Mouse (Mus musculus) kidney, adult 9 months (tissue): ENCODE measurements around the gene Pip5k1a.
A peak's percentile ranks its signal among the peaks of the same experiment; 100 is the strongest.
"Not testable (repeated sequence)": the region's sequence is repeated elsewhere in the genome, so short reads cannot be mapped to it uniquely, and the experiment has no call there.

ENCODE experiments used
- DNase-seq: peaks from one replicate; pipeline ENCODE4 v3.0.0; 2022

Pip5k1a gene

GRCm38 (mm10) chr3:95106338-95107117 lies at the start of gene Pip5k1a:
TSS of gene Pip5k1a (minus strand) at chr3:95106930.
- DNase-seq = peak; percentile 98

DNA sequence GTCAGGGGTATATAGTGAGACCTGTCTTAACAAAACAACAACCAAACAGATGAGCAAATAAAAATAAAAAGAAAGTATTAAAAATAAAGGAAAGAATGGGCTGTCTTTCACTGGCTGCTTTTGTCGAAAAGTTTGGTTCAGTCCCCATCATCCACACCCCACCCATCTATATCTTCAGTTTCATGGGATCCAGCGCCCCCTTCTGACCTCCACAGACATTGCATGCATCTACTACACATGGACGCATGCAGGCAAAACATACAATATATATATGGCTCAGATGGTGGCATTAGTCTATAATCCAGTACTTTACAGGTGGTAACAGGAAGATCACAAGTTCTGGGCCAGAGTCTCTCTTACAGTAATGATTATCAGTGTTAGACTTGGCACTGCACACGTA lies 47.1 kb upstream of the Pip5k1a start:
- peak; percentile 66 for DNase-seq

DNA sequence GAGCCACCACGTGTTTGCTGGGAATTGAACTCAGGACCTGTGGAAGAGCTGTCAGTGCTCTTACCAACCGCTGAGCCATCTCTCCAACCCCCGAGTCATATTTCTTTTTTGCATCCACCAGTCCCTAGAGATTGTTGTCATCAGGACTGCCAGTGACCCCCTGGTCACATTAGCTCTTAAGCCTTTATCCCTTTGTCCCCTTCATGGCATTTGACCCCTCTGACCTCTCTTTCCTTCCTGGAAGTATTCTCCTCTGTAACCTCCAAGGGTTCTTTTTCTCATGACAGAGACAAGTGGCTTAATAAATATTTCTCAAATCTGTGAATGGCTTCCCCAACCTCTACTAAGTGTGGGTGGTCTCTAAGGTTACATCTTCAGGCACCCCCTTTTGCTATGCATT lies 41.2 kb upstream of the Pip5k1a start:
- DNase-seq = peak; percentile 45

DNA sequence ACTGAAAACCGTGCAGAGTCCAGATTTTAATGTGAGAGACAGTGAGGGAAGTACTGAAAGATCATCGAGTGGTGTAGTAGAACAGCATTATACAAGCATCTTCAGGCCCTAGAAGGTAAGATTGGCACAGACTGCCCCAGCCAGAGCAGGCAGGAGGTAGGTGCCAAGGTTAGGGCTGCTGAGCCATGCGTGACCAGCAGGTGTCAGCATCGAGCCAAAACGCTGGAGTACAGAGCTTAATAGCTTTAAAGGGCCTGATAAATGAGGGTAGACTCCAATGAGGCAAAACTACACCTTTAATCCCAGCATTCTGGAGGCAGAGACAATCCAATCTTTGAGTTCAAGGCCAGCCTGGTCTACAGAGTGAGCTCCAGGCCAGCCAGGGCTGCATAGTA lies 35.9 kb upstream of the Pip5k1a start:
- DNase-seq = peak; percentile 94

DNA sequence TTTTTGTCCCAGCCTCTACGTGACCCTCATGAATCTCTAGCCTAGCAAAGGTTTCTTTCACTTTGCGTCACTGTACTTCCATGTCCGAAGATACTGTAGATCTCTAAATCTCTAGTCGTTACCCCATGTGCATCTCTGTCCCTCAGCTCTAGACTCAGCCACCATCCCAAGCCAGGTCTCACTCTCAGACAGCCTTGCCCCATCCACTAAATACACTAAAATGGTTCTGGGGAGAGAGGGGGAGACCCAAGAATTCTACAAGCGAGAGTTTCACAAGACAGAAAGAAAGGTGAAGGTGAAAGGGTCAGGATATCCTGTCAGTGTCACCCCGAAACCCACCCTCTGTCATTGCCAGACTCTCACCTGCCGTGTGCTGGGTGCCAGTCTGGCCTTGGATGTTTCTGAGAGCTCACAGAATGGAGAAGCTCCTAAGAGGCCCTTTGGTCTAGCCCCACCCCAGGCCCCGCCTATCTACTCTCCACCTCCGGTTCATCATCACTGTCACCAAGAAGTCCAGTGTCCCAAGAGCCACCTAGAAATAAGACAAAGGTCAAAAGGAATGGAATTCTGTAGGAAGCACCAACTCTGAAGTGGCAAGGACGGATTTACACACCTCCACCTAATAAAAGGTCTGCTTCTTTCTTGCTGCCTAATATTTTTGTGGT lies 35.4 kb upstream of the Pip5k1a start, which contains the start of gene Tnfaip8l2:
Tnfaip8l2 (minus strand) TSS at position 409 of the 665 bp plus-strand sequence.
- peak; percentile 39 for DNase-seq

- no peak for DNase-seq
Observed at GRCm38 (mm10) chr3:95141474-95141873, 34.7 kb upstream of the Pip5k1a start.

GRCm38 (mm10) chr3:95140795-95141194 lies 34.1 kb upstream of the Pip5k1a start:
- DNase-seq = no peak

DNA sequence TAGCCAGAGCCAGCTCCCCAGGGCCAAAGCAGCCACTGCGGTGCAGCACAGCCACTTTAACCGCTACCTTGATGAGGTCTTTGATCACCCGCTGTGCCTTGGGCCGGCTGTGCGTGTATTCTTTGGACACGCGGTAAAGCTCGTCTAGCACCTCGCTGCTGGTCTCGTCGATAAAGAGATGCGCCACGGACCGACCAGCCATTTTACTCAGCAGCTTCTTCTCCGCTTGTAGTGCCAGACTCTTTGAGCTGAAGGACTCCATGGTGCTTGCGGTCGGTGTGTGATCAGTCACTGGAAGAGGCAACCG lies 33.5 kb upstream of the Pip5k1a start:
- DNase-seq = no peak

DNA sequence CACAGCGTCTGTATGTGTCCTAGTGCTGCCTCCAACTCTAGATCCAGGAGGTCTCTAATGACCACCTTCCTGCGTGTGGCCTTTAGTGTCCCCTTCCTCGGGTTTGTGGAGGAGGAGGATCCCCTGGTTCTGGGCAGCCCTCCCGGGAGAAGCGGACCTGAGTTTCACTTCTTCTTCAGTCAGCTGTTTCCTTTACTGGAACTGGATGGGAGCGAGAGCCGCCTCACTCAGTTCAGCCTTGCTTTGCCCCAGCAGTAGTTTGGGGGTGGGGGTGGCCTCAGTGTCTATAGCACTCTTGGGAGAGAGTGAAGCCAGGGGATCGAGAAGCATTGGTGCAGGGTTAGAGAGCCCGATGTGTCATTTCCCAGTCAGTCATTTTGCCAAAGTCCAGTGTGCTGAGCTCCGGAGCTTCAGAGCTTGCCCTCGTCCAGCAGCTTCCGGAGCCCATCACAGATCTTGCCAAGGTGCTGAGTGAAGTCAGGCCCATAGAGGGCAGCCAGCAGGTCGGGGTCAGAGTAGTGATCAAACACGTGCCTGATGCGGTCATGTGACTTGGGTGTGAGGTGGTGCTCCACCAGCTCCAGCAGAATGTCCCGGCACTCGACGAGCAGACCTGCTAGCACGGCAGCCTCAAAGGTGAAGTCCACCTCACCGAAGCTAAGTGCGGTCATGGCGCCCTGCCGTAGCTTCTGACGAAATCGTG lies 33.0 kb upstream of the Pip5k1a start:
- peak; percentile 93 for DNase-seq

DNA sequence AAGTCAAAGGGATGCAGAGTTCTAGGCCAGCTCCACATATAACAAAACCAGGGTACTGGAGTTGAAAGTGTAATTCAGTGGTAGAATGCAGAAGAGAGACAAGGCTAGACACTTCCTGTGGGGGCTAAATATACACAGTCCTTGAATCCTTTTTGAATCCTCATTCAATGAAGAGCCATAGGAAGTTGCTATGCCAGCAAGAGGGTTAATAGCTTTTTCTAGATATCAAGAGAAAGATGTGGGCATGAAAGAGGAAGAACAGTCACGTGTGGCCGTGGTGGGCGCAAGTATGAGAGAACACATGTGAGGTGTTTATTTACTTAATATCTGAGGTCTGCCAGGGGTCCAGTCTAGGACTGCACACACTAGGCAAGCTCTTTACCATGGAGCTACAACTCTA lies 29.6 kb upstream of the Pip5k1a start:
- DNase-seq = no peak

- DNase-seq = no peak
Observed at GRCm38 (mm10) chr3:95135433-95136052, 28.8 kb upstream of the Pip5k1a start.

DNA sequence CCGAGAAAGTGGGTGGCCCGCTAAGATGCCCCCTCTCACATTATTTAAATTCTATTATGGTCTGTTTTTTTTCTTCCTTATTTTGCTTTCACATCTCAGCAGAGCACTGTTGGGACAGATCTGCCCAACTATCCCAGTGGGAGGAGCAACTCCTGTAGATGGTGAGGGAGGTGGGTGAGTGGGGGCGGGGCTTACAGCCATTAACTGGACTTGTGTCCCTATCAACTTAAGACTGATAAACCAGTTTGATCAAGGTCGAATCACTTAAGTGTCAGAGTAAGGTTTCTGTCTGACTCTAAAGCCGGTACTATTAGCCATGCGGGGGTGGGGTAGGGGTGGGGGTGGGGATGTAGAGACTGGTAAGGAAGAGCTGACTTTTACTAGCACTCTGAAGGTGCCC lies 28.3 kb upstream of the Pip5k1a start:
- peak; percentile 83 for DNase-seq

- not testable (repeated sequence) for DNase-seq
Observed at GRCm38 (mm10) chr3:95134133-95134532, 27.4 kb upstream of the Pip5k1a start.

DNA sequence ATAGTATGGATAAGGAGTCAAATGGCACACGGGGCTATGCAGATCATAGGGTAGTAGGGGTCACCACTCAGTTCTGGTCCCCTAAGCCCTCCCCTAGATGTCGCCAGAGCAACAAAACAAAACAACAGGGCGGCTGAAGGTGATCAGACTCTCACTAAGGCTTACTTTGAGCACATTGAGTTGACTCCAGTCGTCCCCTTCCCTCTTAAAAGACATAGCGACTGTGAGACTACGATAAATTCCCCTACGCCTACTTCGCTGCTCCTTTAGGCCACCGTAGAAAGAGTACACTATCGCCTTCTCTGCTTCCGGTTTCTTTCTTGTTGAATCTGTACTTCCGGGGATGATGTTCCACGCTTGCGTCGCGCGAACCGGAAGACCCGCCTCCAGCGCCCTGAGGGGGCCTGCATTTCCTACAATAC lies 27.0 kb upstream of the Pip5k1a start, which contains the start of the genes Scnm1 and Lysmd1:
Scnm1 (minus strand) TSS at position 332 of the 422 bp plus-strand sequence.
Lysmd1 (plus strand) TSS at position 409 of the 422 bp plus-strand sequence.
- DNase-seq = peak; percentile 98

DNA sequence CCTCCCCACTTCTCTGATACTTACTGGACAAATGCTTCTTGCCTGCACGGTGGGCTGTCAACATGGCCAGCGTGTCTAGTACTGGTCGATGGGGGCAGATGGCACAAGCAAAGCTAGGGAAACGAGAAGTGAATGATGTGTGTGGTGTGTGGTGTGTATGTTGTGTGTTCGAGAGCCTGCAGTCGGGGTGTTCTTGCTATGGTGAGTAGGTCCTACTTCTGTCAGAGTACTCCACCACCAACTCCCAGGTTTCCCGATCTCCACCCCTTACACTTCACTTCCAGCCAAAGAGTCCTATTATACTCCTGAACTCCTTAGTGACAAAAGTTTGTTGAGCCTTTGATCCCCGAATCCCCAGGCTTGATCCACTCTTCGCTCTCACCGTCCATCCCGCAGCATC lies 26.4 kb upstream of the Pip5k1a start:
- no peak for DNase-seq

- DNase-seq = not testable (repeated sequence)
Observed at GRCm38 (mm10) chr3:95132389-95132788, 25.7 kb upstream of the Pip5k1a start.

DNA sequence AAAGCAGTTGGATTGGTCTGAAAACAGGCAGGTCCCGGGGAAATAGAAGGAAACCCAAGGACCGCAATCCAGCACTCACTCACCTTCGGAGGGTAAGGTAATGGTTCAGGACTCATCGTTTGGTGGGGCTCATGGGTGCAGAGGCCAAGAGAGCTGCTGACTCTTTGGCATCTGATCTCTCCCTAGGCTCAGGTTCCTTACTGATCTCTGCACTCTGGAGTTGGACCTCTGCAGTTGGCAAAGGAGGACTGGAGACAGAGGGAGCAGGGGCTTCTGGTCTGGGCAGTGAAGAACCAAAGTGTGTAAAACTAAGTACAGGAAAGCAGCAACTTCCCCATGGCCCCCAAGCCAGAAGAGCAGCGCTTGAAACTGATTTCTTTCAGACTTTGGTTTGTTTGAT lies 23.4 kb upstream of the Pip5k1a start:
- DNase-seq = peak; percentile 64

DNA sequence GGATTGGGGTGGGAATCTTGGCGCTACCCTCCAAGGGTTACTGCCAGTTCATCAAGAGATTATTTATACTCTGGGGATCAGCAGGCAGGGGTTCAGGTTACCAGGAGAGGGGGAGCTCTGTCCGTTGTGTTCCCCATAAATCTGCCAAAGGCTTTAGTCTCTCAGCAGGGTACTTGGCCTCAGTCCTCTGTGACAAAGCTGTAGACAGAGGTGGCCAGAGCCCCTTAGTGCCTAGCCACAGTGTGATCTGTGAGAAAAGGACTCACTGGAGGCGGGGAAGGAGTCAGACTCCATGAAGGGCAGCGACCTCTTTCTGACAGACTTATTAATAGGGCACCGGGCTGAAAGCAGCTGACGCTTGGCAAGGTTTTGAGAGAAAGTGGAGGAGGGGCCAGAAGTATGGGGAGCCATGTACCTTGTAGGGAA lies 22.5 kb upstream of the Pip5k1a start:
- peak; percentile 90 for DNase-seq

- no peak for DNase-seq
Observed at GRCm38 (mm10) chr3:95124972-95125371, 18.2 kb upstream of the Pip5k1a start.

DNA sequence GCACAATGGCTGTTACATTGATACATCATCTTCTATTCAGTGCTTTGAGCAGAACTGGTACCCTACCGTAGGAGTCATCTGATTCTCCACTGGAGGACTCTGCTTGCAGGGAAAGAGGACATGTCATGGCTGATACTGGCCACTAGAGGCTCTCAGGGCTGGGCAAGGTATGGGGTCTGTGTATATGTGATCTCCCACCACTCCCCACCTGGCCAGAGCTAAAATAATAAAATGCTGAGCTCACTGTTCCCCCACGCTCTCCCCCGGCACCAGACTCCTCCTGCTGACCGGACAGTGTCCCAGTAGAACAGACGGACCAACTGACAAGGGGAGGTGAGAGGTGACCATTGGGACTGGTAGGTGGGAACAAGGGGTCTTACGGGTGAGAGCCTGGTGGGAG lies 17.5 kb upstream of the Pip5k1a start, which contains the start of gene Tmod4:
Tmod4 (plus strand) TSS at position 231 of the 400 bp plus-strand sequence.
- DNase-seq = no peak

GRCm38 (mm10) chr3:95121580-95121979 lies 14.8 kb upstream of the Pip5k1a start:
- DNase-seq = no peak

DNA sequence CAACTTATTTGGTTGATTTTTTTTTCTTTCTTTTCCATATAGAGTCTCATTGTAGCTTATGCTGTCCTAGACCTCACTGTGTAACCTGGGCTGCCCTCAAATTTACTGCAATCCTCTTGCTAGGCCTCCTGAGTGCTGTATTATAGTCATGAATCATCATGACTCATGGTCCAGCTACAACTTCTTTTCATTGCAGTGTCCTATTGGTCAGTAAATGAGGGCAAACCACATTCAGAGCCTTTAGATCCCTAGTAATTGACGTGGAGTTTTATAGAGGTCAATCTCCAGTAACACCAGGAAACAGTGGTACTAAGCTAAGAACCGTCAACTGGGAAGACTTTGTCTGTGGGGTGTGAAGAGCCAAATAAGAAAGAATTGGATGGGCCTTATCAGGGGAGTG lies 11.0 kb upstream of the Pip5k1a start:
- no peak for DNase-seq

DNA sequence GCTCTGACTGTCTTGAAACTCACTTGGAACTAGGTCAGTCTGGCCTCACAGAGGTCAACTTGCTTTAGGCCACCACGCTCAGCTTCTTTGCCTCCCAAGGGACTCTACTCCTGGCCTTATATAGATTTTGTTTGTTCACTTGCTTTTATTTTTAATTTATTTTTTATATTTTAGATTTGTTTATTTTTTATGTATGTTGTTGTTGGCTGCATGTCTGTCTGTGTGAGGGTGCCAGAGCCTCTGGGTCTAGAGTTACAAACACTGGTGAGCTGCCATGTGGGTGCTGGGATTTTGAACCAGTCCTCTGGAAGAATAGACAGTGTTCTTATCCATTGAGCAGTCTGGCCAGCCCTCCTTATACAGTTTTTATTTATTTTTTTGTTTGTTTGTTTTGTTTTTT lies 6.0 kb upstream of the Pip5k1a start:
- DNase-seq = no peak
